Mouse (Mus musculus) heart, embryonic 12.5 days (tissue): ENCODE data around the gene Lipe. TPM values are rescaled to one million over a fixed set of nuclear protein-coding genes. Genes with fewer than 3 reads are reported as not detected.

Experiments
- ATAC-seq: fragments of 200-750 bp; cut with Nextera tagmentation; 2 replicates; pipeline ENCODE4 v1.8.0; 2017; ENCODE audit warnings: moderate TSS enrichment, moderate library complexity; ENCODE audit not compliant: insufficient number of reproducible peaks, low FRiP score
- H3K27ac ChIP-seq: fragments of 300-500 bp; sonication (generic); 2 replicates; pipeline ENCODE4 v1.5.1; 2016; ENCODE audit warnings: mild to moderate bottlenecking, moderate library complexity; ENCODE audit not compliant: poor library complexity, severe bottlenecking
- H3K27me3 ChIP-seq: fragments of 300-500 bp; sonication (generic); replicated peaks from 2 replicates; pipeline ENCODE4 v1.6.1; 2016; ENCODE audit warnings: mild to moderate bottlenecking, moderate library complexity
- H3K36me3 ChIP-seq: fragments of 300-500 bp; sonication (generic); 2 replicates; pipeline ENCODE4 v1.6.1; 2016; ENCODE audit warnings: mild to moderate bottlenecking, moderate library complexity
- H3K4me1 ChIP-seq: fragments of 300-500 bp; sonication (generic); replicated peaks from 2 replicates; pipeline ENCODE4 v1.6.1; 2016; ENCODE audit warnings: mild to moderate bottlenecking
- H3K4me2 ChIP-seq: fragments of 300-500 bp; sonication (generic); 2 replicates; pipeline ENCODE4 v1.6.1; 2016; ENCODE audit warnings: mild to moderate bottlenecking, moderate library complexity
- H3K4me3 ChIP-seq: fragments of 300-500 bp; sonication (generic); 2 replicates; pipeline ENCODE4 v1.5.1; 2016; ENCODE audit warnings: mild to moderate bottlenecking
- H3K9ac ChIP-seq: fragments of 300-500 bp; sonication (generic); 2 replicates; pipeline ENCODE4 v1.6.1; 2016; ENCODE audit warnings: mild to moderate bottlenecking, moderate library complexity
- H3K9me3 ChIP-seq: fragments of 300-500 bp; sonication (generic); replicated peaks from 2 replicates; pipeline ENCODE4 v1.6.1; 2016; ENCODE audit warnings: mild to moderate bottlenecking, moderate library complexity
- WGBS: fragments of 180-500 bp; shearing (Covaris S2); methylation state at CpG from one replicate; pipeline ENCODE4 v1.1.7; 2016; 5-methylcytosine and 5-hydroxymethylcytosine counted together
- polyA plus RNA-seq: library from polyadenylated mRNA; unstranded; fragments of >200 nt; fragmentation: Nextera tagmentation; extraction: Ambion mirVana; gene quantifications from 2 replicates; pipeline ENCODE4 v1.2.1, GENCODE M21; 2016

Gene Lipe
- 4.1 and 5.9 TPM in 2 replicates for polyA plus RNA-seq

DNA sequence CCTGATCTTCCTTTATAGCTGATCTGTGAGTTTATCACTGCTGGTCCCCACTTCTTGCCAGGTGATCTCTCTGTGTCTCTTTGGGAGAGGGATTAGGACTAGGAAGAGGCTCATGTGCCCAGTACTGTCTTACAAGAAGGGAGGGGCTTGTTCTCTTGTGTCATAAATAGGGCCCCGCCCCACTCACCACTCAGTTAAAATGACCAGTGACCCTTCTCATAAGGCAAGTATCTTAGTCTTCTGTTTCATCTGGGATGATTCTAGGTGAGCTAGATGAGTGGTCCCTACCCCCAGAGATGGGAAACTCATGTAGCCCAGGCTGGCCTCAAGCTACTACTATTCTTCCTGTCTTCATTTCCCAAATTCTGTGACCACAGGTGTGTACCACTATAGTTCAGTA, at the start of gene Lipe:
Gene Lipe (minus strand): TSS at position 101 of the 400 bp plus-strand sequence.
- 75% methylated on average over 1 of the region's 1 CpGs for WGBS
- no peak within 1 kb of the TSS for H3K4me3 ChIP-seq
- no peak within 1 kb of the TSS for H3K27ac ChIP-seq
- no peaks in the 10 kb centered on the region for H3K9me3 ChIP-seq
- no peak within 1 kb of the TSS for H3K4me2 ChIP-seq
- H3K27me3 ChIP-seq, result no peaks in the 10 kb centered on the region
- ATAC-seq, result no peak
- H3K9ac ChIP-seq, result no peak within 1 kb of the TSS
- peaks cover 22% of the 10 kb centered on the region for H3K4me1 ChIP-seq
- H3K36me3 ChIP-seq, result no peaks in the 10 kb centered on the region

GRCm38 (mm10) chr7:25440816-25441153, 42.3 kb upstream of the Lipe start:
- no peaks in the 10 kb centered on the region for H3K4me1 ChIP-seq
- no peak overlapping the region for H3K4me2 ChIP-seq
- 74% methylated on average over 6 of the region's 6 CpGs for WGBS
- no peaks in the 10 kb centered on the region for H3K9me3 ChIP-seq
- H3K27me3 ChIP-seq, result no peaks in the 10 kb centered on the region
- H3K4me3 ChIP-seq, result no peak overlapping the region
- ATAC-seq, result no peak
- H3K9ac ChIP-seq, result no peak overlapping the region
- H3K27ac ChIP-seq, result no peak overlapping the region
- no peaks in the 10 kb centered on the region for H3K36me3 ChIP-seq

- 73% methylated on average over 9 of the region's 9 CpGs for WGBS
- ATAC-seq, result no peak; the same call in 1 of the 2 replicates
- Histone ChIP-seq H3K27ac (no peak overlapping the region), H3K36me3 (no peaks in the 10 kb centered on the region), H3K4me1 (no peaks in the 10 kb centered on the region), H3K4me3 (no peak overlapping the region), H3K4me2 (no peak overlapping the region), H3K9ac (no peak overlapping the region), H3K9me3 (no peaks in the 10 kb centered on the region), H3K27me3 (no peaks in the 10 kb centered on the region)
These were observed 41.7 kb upstream of the Lipe start for GRCm38 (mm10) chr7:25439978-25440815.

DNA sequence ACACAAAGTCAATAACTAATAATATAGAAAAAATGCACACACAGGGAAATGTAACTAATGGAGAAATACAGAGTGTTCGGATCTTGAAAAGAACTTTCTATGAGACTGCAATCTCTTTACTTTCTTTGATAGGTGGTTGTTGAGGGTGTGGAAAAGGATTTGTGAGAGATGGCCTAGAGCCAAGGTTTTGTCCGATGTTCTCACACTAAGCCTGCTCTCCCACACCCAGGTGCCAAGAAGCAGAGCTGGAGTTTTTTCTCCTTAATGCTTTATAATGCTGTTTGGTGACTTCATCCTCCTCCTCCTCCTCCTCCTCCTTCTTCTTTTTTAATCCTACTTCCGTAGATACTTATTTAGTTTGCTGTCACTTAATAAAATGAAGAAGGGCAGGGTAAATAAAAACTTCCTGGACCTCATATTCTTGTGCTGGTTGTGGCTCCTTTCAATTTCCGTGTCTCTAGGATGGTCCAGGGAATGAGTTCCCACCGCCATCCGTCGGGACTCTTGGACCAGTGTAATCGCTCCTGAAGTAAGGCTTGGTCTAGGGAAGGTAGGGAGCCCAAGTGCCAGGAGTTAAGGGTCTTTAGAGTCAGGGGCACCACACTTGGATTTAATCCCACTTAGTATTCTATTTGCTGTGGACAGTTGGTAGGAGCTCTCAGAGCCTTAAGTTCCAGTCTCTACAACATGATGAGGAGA, 40.8 kb upstream of the Lipe start:
- WGBS, result 73% methylated on average over 8 of the region's 8 CpGs
- Histone ChIP-seq H3K4me2 (no peak overlapping the region), H3K36me3 (no peaks in the 10 kb centered on the region), H3K9me3 (no peaks in the 10 kb centered on the region), H3K27me3 (no peaks in the 10 kb centered on the region), H3K9ac (no peak overlapping the region), H3K27ac (no peak overlapping the region), H3K4me3 (no peak overlapping the region), H3K4me1 (no peaks in the 10 kb centered on the region)
- no peak for ATAC-seq

- H3K36me3 ChIP-seq, result no peaks in the 10 kb centered on the region
- H3K4me3 ChIP-seq, result no peak overlapping the region
- H3K9ac ChIP-seq, result no peak overlapping the region
- no peak overlapping the region for H3K4me2 ChIP-seq
- 75% methylated on average over 2 of the region's 2 CpGs for WGBS
- no peaks in the 10 kb centered on the region; the same call in 1 of the 2 replicates for H3K4me1 ChIP-seq
- ATAC-seq, result no peak
- no peak overlapping the region for H3K27ac ChIP-seq
- no peaks in the 10 kb centered on the region for H3K27me3 ChIP-seq
- H3K9me3 ChIP-seq, result no peaks in the 10 kb centered on the region
These were observed 38.2 kb upstream of the Lipe start for GRCm38 (mm10) chr7:25436704-25437103.

DNA sequence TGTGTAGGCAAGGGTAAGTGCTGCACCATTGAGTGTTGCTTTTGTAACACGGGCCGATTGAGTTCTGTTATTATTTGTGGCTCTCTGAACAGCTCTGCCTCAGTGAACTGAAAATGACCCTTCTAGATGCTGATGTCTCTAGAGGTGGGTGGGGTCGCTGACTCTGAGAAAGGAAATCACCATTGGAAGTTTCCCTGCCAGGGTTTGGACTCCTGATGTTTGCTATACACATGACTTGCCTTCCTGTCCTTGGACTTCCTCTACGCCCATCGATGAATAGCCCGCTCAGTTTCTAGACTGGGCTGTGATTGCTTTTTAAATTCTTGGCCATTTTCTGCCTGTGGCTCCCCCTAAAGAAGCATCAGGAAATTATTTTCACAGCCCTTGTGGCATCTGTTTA, 37.7 kb upstream of the Lipe start:
- H3K9ac ChIP-seq, result no peak overlapping the region
- H3K4me1 ChIP-seq, result no peaks in the 10 kb centered on the region; the same call in 1 of the 2 replicates
- no peaks in the 10 kb centered on the region for H3K9me3 ChIP-seq
- no peak overlapping the region for H3K4me2 ChIP-seq
- H3K36me3 ChIP-seq, result no peaks in the 10 kb centered on the region
- H3K27ac ChIP-seq, result no peak overlapping the region
- no peaks in the 10 kb centered on the region for H3K27me3 ChIP-seq
- H3K4me3 ChIP-seq, result no peak overlapping the region
- 72% methylated on average over 6 of the region's 6 CpGs for WGBS
- no peak; the same call in 1 of the 2 replicates for ATAC-seq

- no peaks in the 10 kb centered on the region for H3K27me3 ChIP-seq
- H3K27ac ChIP-seq, result no peak overlapping the region
- no peak overlapping the region for H3K4me3 ChIP-seq
- no peak overlapping the region for H3K9ac ChIP-seq
- no peaks in the 10 kb centered on the region for H3K36me3 ChIP-seq
- no peak overlapping the region for H3K4me2 ChIP-seq
- no peak for ATAC-seq
- H3K4me1 ChIP-seq, result no peaks in the 10 kb centered on the region; the same call in 1 of the 2 replicates
- no peaks in the 10 kb centered on the region for H3K9me3 ChIP-seq
- 83% methylated on average over 2 of the region's 2 CpGs for WGBS
These were observed 37.0 kb upstream of the Lipe start for GRCm38 (mm10) chr7:25435546-25435851.

DNA sequence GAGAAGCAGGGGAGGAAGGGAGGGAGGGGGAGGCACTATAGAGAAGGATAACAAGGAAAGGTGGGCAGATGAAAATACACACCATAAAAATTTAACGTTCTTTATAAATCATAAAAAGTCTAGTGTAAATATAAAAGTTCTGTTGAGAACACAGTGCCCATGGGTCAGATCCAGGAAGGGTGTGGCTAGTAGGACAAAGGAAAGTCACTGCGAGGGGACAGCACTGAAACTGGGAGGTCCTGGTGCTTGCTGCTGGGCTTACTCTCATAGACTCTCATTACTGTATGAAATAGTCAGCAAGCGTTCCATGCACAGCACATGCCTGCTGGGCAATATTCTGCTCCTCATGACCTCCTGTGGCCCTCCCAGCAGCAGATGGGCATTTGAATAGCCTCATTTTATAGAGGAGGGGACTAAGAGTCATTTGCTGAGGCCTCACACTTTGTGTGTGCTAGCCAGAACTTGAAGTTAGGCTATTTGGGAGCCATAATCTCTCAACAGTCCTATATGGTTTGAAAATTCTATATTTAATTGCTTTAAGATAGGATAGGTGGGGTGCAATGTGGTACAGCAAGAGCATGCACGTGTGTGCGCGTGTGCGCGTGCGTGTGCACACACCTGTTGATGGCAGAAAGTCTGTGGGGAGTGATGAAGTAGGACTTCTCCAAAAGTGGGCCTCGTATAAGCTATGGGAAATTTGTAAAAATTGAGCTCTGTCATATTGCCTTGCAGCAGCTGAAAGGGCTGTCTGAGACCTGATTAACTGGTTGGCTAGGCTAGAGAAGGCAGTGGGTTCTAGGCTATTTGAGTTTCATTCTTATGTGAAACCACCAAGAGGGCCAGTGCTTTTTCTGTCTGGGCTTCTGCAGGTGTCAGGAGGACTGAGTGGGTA, 36.4 kb upstream of the Lipe start:
- no peak overlapping the region for H3K4me3 ChIP-seq
- no peaks in the 10 kb centered on the region; the same call in 1 of the 2 replicates for H3K4me1 ChIP-seq
- no peak overlapping the region for H3K4me2 ChIP-seq
- no peak overlapping the region for H3K9ac ChIP-seq
- H3K9me3 ChIP-seq, result no peaks in the 10 kb centered on the region
- H3K27me3 ChIP-seq, result no peaks in the 10 kb centered on the region
- WGBS, result 90% methylated on average over 10 of the region's 10 CpGs
- no peaks in the 10 kb centered on the region for H3K36me3 ChIP-seq
- no peak for ATAC-seq
- H3K27ac ChIP-seq, result no peak overlapping the region

GRCm38 (mm10) chr7:25433781-25434560, 35.5 kb upstream of the Lipe start:
- no peak for ATAC-seq
- H3K27ac ChIP-seq, result no peak overlapping the region
- WGBS, result 84% methylated on average over 9 of the region's 9 CpGs
- H3K9ac ChIP-seq, result no peak overlapping the region
- H3K27me3 ChIP-seq, result no peaks in the 10 kb centered on the region
- H3K4me2 ChIP-seq, result no peak overlapping the region
- no peak overlapping the region for H3K4me3 ChIP-seq
- H3K4me1 ChIP-seq, result no peaks in the 10 kb centered on the region; the same call in 1 of the 2 replicates
- H3K36me3 ChIP-seq, result no peaks in the 10 kb centered on the region
- no peaks in the 10 kb centered on the region for H3K9me3 ChIP-seq

- H3K9me3 ChIP-seq, result no peaks in the 10 kb centered on the region
- H3K4me2 ChIP-seq, result no peak overlapping the region
- H3K27me3 ChIP-seq, result no peaks in the 10 kb centered on the region
- H3K9ac ChIP-seq, result no peak overlapping the region
- H3K27ac ChIP-seq, result 0 out of 2 replicates have a peak overlapping the region, but pooled peaks have one; percentile 3
- 31% methylated on average over 5 of the region's 5 CpGs for WGBS
- no peaks in the 10 kb centered on the region; the same call in 1 of the 2 replicates for H3K4me1 ChIP-seq
- no peak for ATAC-seq
- H3K36me3 ChIP-seq, result no peaks in the 10 kb centered on the region
- no peak overlapping the region for H3K4me3 ChIP-seq
These were observed 34.6 kb upstream of the Lipe start for GRCm38 (mm10) chr7:25433007-25433541.
